Mouse (Mus musculus): Measurements from ENCODE around the gene Sash1.

GRCm38 (mm10) chr10:8801139-8801613, 84.7 kb downstream of the Sash1 start:
- no peak for TF ChIP-seq CTCF (IDR thresholded peaks at IDR 0.05; ENCODE audit: borderline replicate concordance, insufficient read depth, low read length)
- no peak for TF ChIP-seq POLR2A (IDR thresholded peaks at IDR 0.05; ENCODE audit: low read depth, low read length)

Data from embryonic fibroblast, embryonic 13.5 days (primary cell).